Mouse (Mus musculus) testis, adult 2 months (tissue): Measurements from ENCODE around the gene Slc16a2.

Source experiments
- CTCF ChIP-seq: fragments of 200-500 bp; IDR thresholded peaks from 2 replicates; pipeline ENCODE4 v1.5.1; 2012; ENCODE audit warnings: low read depth, mild to moderate bottlenecking, inconsistent platforms, low read length, moderate library complexity; ENCODE audit not compliant: control insufficient read depth, insufficient read depth, insufficient replicate concordance
- POLR2A ChIP-seq: fragments of 200-500 bp; IDR thresholded peaks from 2 replicates; pipeline ENCODE4 v1.6.1; 2012; ENCODE audit warnings: low read depth, mild to moderate bottlenecking, inconsistent platforms, low read length, moderate library complexity; ENCODE audit not compliant: control insufficient read depth

DNA sequence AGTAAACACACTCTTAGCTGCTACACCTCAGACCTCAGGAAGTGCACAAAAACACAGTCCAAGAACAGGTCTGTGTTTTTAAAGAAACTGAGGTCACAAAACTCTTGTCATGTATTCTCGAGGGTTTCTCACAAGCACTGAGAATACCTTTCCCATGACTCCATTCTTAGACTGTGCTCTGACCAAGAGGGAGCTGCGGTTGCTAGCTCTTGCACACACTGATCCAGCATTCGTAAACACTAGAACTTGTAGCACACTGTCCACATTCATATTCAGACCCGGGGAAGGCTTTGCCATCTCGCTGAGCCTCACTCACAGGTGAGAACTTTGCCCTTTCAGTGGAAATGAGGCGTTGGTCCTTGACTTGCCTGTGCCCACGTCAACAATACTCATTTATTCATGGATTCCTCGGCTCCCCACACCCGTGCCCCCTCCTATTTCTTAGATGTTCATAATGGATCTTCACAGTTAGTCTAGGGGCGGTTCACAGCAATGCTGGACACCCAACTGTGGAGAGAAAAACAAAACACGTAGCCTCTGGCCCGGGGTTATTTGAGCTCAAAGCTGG is 102.1 kb downstream of the Slc16a2 start:
- no peak for TF ChIP-seq CTCF
- no peak for TF ChIP-seq POLR2A
